Mouse (Mus musculus) testis, adult 2 months (tissue): Measurements from ENCODE around the gene Gsg1. TPM values are rescaled to one million over a fixed set of nuclear protein-coding genes. Genes with fewer than 3 reads are reported as not detected.

Source experiments
- H3K27ac ChIP-seq: fragments of 200-500 bp; 2 replicates; pipeline ENCODE4 v1.5.1; 2012; ENCODE audit warnings: low read depth, low read length; ENCODE audit not compliant: control insufficient read depth, insufficient read depth
- H3K27me3 ChIP-seq: fragments of 200-500 bp; 2 replicates; pipeline ENCODE4 v1.6.1; 2012; ENCODE audit warnings: mild to moderate bottlenecking, low read length, moderate library complexity; ENCODE audit not compliant: control insufficient read depth, insufficient read depth
- H3K36me3 ChIP-seq: fragments of 200-500 bp; 2 replicates; pipeline ENCODE4 v1.6.1; 2012; ENCODE audit warnings: mild to moderate bottlenecking, low read length; ENCODE audit not compliant: control insufficient read depth, insufficient read depth
- H3K4me1 ChIP-seq: fragments of 200-500 bp; 2 replicates; pipeline ENCODE4 v1.6.1; 2012; ENCODE audit warnings: low read length; ENCODE audit not compliant: control insufficient read depth, insufficient read depth
- H3K4me3 ChIP-seq: fragments of 200-500 bp; 2 replicates; pipeline ENCODE4 v1.5.1; 2012; ENCODE audit warnings: low read depth, mild to moderate bottlenecking, low read length, moderate library complexity, mixed read lengths; ENCODE audit not compliant: control insufficient read depth
- CTCF ChIP-seq: fragments of 200-500 bp; IDR thresholded peaks from 2 replicates; pipeline ENCODE4 v1.5.1; 2012; ENCODE audit warnings: low read depth, mild to moderate bottlenecking, inconsistent platforms, low read length, moderate library complexity; ENCODE audit not compliant: control insufficient read depth, insufficient read depth, insufficient replicate concordance
- POLR2A ChIP-seq: fragments of 200-500 bp; IDR thresholded peaks from 2 replicates; pipeline ENCODE4 v1.6.1; 2012; ENCODE audit warnings: low read depth, mild to moderate bottlenecking, inconsistent platforms, low read length, moderate library complexity; ENCODE audit not compliant: control insufficient read depth
- polyA plus RNA-seq: library from polyadenylated mRNA; depleted of rRNA; stranded (reverse); fragments of >200 nt; gene quantifications from 2 replicates; pipeline ENCODE4 v1.2.3, GENCODE M21; 2012

Gene Gsg1
- polyA plus RNA-seq, 1 experiment, result 4,178 TPM

GRCm38 (mm10) chr6:135261124-135261523, 7.0 kb upstream of the Gsg1 start:
- H3K36me3 ChIP-seq, result no peaks in the 10 kb centered on the region
- no peaks in the 10 kb centered on the region for H3K27me3 ChIP-seq
- H3K4me3 ChIP-seq, result no peak overlapping the region
- TF ChIP-seq CTCF (no peak), POLR2A (no peak)
- peaks cover 4% of the 10 kb centered on the region for H3K4me1 ChIP-seq
- no peak overlapping the region for H3K27ac ChIP-seq

- no peak overlapping the region for H3K4me3 ChIP-seq
- no peaks in the 10 kb centered on the region for H3K27me3 ChIP-seq
- no peaks in the 10 kb centered on the region for H3K36me3 ChIP-seq
- TF ChIP-seq CTCF (peak; percentile 67; the same call in 1 of the 2 replicates), POLR2A (no peak)
- H3K27ac ChIP-seq, result no peak overlapping the region
- peaks cover 4% of the 10 kb centered on the region for H3K4me1 ChIP-seq
These were observed 6.3 kb upstream of the Gsg1 start for GRCm38 (mm10) chr6:135260435-135260834.

GRCm38 (mm10) chr6:135252728-135253077, 1.4 kb downstream of the Gsg1 start:
- peaks cover 10% of the 10 kb centered on the region for H3K4me1 ChIP-seq
- no peaks in the 10 kb centered on the region; the same call in 1 of the 2 replicates for H3K27me3 ChIP-seq
- H3K36me3 ChIP-seq, result no peaks in the 10 kb centered on the region
- peak overlapping the region; percentile 80 for H3K4me3 ChIP-seq
- TF ChIP-seq POLR2A, result peak; percentile 72; the same call in 1 of the 2 replicates
- no peak for TF ChIP-seq CTCF
- peak overlapping the region; percentile 85 for H3K27ac ChIP-seq

GRCm38 (mm10) chr6:135251849-135252727, 2.1 kb downstream of the Gsg1 start:
- peak overlapping the region; percentile 54 for H3K27ac ChIP-seq
- peak overlapping the region; percentile 80 for H3K4me3 ChIP-seq
- H3K36me3 ChIP-seq, result no peaks in the 10 kb centered on the region
- H3K27me3 ChIP-seq, result no peaks in the 10 kb centered on the region; the same call in 1 of the 2 replicates
- TF ChIP-seq CTCF (no peak), POLR2A (no peak)
- H3K4me1 ChIP-seq, result peaks cover 10% of the 10 kb centered on the region

- Histone ChIP-seq H3K27me3 (no peaks in the 10 kb centered on the region; the same call in 1 of the 2 replicates), H3K27ac (peak overlapping the region; percentile 56), H3K4me1 (peaks cover 10% of the 10 kb centered on the region), H3K36me3 (no peaks in the 10 kb centered on the region), H3K4me3 (peak overlapping the region; percentile 80)
- TF ChIP-seq POLR2A (no peak; the same call in 1 of the 2 replicates), CTCF (no peak)
These were observed 3.0 kb downstream of the Gsg1 start for GRCm38 (mm10) chr6:135250926-135251699.

GRCm38 (mm10) chr6:135249846-135250531, 4.2 kb downstream of the Gsg1 start:
- Histone ChIP-seq H3K4me1 (peaks cover 10% of the 10 kb centered on the region), H3K4me3 (peak overlapping the region; percentile 77), H3K27ac (peak overlapping the region; percentile 57; the same call in 1 of the 2 replicates), H3K27me3 (no peaks in the 10 kb centered on the region; the same call in 1 of the 2 replicates), H3K36me3 (no peaks in the 10 kb centered on the region)
- TF ChIP-seq POLR2A, result no peak
- peak; percentile 76; the same call in 1 of the 2 replicates for TF ChIP-seq CTCF
